Mouse (Mus musculus) adrenal gland, adult (tissue): Measurements from ENCODE around the gene Rcc2.

ENCODE experiments used
- DNase-seq, 2 experiments: peaks; one replicate each; pipeline ENCODE4 v3.0.0; 2022 to 2023; ENCODE audit warnings: low spot score in 1 of 2; ENCODE audit not compliant: inconsistent age in 2 of 2

Gene Rcc2

DNA sequence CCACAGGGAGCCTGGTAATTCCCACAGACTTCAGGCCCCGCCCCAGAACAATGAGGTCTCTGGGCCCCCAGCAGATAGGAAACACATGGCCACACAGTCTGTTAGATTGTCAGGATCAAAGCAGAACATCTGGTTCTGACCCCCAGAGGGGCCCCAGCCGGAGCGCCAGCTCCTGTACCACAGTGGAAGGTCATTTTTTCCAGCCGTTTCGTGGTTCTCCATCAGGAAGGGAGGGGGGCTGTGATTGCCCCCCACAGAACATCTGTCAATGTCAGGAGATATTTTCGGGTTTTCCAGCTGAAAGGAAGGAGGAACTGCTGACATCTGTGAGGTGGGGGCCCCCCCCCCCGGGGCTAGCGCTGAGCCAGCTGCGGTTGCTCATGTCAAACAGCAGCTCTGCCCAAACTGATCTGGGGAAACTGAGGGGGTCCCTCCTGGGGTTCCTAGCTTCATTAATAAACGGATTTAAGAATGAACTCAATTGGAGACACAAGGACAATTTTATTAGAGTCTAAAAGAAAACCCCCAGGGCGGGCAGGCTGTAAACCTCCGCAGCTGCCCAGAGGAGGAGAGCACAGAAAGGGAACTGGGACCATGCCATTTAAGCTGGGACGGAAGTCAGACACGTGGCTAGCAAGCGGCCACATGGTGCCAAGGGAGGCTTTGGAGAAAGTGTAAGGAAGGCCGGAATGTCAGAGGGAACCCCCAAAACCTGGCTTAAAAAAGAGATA is 16.0 kb upstream of the Rcc2 start:
- DNase-seq: peak; percentile 50 to 70

DNA sequence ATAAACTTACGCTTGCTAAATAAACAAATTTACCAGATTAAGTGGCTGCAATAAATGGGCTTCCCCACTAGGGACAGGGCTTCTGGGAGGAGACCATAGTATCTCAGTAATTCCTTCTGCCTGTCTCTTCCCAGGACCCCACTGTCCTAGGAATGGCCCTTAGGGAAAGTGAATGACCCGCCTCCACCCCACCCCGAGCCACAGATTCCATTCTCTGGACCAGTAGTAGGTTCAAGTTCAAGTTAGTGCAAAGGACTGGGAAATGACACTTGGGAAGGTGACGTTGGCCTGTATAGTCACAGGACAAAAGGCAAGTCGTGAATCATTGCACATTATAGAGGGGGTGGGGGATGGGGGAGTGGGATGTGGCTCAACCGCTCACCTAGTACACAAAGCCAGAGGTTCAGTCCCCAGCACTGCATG is 15.4 kb upstream of the Rcc2 start:
- no peak for DNase-seq

DNA sequence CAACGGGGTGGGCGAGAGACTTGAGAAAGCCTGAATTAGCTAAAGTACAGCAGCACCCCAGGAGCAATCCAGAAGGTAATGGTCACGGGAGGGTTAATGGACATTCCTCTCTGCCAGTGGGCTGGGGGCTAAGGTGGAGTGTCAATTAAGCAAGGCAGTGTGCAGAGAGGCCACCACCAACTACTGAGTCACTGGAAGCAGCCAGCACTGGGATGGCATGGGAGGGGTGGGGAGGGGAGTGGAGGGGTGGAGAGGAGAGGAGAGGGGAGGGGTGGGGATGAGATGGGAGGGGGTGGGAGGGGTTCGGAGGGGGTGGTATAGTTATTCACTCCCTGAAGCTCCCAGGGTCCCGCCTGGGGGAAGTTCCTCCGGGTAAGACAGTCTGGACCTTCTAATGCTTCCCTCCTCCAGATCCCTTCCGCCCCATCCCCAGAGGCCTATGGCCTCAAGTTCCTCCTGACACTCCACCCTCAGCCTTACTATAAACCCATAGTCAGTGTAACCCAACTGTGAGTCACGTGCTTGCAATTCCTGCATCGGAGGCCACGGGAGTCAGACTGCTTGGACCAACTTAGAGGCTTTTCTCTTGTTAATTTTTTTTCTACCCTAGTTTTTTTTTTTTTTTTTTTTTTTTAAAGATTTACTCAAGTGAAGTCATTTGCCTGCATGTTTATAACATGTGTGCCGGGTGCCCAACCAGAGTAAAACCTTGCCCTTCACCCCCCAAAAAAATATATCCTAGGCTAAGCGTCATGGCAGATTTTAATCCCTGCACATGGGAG is 12.1 kb upstream of the Rcc2 start:
- no peak for DNase-seq

DNA sequence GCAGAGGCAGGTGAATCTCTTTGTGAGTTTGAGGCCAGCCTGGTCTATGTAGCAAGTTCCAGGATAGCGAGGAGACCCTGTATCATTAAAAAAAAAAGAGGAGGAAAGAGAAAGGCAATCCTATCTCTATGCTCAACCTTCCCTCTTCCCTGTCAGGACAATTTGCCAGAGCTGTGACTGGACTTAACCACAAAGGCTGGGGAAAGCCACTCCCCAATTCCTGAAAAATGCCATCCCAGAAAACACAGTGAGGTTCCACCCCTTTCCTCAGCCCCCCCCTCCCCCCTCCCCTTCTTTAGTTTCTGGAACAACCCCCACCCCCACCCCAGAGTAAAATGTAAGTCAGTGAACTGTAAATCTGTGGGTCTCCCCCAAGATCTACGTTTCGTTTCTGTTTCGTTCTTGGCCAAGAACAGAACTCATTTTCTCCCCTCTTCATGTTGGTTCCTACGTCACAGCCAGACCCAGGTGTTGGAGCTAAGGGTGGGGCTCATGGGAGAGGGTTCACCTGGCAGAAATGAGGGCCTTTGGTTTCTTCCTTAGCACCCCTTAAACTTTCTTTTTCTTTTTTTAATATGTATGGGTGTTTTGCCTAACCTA is 11.4 kb upstream of the Rcc2 start:
- DNase-seq: no peak

DNA sequence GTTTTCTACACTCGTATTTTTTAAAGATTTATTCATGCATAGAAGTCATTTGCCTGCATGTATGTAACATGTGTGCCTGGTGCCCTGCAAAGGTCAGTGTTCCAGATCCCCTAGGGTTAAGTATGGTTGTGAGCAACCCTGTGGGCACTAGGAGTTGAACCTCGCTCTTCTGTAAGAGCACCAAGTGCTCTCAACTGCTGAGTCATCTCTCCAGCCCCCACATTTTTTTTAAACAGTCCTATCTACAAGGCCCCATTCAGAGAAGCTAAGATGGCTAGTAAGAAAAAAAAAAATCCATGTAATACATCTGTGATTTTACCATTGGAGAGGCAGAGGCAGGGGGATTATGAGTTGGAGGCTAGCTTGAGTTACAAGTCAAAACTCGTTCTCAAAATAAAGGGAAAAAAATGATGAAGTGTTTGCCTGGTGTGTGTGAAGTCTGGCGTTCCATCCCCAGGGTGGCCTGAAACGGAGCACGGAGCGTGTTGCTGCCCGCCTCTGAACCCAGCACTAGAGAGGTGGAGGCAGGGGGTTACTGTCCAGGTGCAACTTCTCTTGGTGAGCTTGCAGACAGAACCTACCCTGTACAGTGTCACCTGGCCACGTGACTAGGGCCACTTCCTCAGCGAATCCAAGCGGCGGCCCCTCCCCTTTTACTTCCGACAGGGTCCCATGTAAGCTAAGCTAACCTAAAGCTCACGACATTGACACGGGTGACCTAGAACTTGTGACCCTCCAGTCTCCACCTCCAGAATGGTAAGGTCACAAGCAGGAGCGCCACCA is 10.3 kb upstream of the Rcc2 start:
- DNase-seq: no peak

DNA sequence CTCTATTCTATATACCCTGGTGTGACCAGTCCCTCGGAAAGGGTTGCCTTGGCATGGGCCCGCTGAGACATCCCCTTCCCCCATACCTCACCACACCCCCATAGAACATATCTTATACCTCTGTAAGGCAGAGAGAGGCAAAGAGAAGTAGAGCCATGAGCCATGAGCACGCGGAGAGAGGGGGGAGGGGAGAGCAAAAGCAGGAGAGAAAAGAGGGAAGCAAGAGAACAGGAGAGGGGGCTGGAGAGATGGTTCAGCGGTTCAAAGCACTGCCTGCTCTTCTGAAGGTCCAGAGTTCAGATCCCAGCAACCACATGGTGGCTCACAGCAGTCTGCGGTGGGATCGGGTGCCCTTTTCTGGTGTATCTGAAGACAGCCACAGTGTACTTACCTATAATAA is 8.9 kb upstream of the Rcc2 start:
- no peak for DNase-seq

DNA sequence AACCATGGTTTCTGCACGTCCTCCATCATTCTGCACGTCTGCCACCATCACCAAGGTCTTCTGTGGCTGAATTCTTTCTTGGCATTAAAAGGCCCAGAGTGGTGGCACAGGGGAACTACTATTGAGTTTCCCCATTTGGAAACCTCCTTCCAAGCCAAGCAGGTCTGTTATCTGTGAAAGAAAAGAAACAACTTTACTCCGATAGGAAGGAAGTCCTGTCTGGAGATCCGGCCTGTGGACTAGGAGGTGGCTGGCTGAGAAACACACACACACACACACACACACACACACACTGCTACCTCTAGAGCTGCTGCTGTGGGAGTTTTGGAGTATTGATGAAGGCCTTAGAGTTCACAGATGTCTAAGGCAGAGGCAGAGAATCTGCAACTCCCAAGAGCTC is 6.8 kb upstream of the Rcc2 start:
- no peak for DNase-seq

DNA sequence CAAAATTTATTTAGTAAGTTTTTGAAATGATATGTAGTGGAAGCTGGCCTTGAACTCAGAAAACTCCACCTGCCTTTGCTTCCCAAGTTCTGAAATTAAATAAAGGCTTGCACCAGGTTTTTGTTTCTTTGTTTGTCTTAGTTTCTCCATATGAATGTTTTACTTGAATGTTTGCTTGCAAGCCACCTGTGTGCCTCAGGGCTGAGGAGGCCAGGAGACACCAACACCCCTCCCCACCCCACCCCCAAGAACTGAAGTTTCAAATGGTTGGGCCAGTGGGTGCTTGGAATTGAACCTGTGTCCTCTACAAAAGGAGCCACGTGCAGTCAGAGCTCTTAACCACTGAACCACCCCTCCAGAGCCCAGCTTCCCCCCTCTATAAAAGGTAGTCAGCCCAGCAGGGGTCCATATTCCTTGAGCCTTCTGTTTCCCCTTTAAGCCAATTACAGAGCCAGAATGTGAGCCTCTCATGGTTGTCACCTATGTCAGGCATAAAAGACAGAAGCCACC is 5.7 kb upstream of the Rcc2 start:
- no peak for DNase-seq

DNA sequence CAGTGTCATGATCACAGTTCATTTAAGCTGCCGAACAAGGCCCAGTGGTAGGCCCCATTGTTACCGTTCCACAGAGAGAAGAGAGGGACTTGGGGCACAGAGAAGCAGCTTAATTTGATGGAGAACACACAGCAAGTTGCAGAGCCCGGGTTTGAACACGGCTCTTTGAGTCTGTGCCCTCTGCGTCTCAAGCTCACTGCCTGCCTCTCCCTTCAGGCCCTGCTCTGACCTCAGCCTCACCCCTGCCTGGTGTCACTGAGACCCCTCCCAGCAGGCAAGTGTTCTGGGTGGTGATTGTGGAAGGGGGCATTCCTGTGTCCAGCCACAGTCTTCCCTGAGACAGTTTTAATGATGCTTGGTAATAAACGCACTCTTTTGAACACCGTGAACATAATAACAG is 5.2 kb upstream of the Rcc2 start:
- DNase-seq: no peak

DNA sequence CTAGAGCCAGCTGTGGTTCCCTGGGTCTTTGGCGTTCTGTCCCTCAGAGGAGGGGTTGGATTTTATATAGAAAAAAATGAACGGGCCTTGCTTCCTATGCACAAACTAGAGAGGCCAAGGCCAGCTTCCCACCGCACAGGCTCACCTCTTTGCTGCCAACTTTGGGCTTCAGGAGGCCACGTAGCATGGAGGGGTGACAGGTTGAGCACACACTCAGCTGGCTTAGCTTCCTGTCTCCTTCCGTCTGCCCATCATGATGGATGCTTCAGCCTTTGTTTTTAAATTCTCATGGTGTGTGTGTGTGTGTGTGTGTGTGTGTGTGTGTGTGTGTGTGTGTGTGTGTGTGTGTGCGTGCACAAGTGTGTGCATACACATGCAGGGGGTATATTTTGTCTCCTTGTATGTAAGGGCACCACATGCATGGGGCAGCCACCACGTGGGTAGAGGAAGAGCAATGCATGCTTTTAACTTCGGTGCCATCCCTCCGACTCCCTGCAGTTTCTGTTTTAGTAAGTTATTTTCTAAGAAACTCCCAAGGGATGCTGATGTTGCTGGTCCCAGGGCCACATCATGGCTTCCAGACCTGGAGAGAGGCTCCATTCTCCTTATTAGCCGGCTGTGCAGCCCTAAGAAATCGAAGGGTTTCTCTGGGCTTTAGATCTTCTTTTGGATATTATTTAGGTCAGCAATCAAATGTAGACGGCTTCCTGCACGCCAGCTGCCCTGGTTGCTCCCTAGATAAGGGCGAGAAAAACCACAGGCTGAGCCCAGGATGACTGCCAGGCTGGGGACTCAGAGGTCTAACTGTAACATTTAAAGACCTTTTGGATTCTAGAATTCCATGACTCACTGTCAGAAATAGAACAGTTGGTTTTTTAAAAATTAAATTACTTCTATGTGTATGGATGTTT is 4.4 kb upstream of the Rcc2 start:
- peak in 1 of 2 experiments; percentile 55 for DNase-seq

DNA sequence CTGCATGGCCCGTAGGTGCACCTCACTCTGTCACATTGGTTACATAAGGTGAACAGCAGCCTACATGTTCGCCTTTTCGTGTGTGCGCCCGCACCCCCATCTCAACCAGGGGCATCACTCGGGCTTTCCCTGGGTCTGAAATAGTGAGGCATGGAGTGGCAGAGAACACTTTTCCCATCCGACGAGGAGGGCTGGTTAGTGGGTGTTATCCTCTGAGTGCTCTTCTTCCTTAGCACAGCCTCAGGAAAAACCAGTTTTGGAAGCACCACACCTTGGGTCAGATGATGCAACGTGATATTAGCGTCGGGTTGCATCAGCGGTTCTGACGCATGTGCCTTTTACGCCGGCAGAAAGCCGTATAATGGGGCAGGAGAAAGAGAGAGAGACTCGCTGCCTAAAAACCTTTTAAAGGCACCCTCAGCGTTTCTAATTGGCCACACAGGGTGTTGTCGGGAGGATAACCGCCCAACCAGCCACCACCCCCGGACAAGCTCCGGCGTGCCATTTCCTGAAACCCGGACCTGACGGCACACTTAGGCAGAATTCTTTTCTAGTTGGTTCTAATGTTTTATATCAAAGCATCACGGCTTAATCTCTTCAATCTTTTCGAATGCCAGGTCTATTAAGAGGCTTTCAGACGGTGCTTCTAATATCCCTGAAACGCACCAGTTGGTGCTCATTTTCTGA is 757 bp upstream of the Rcc2 start:
- peak; percentile 81 to 92 for DNase-seq

DNA sequence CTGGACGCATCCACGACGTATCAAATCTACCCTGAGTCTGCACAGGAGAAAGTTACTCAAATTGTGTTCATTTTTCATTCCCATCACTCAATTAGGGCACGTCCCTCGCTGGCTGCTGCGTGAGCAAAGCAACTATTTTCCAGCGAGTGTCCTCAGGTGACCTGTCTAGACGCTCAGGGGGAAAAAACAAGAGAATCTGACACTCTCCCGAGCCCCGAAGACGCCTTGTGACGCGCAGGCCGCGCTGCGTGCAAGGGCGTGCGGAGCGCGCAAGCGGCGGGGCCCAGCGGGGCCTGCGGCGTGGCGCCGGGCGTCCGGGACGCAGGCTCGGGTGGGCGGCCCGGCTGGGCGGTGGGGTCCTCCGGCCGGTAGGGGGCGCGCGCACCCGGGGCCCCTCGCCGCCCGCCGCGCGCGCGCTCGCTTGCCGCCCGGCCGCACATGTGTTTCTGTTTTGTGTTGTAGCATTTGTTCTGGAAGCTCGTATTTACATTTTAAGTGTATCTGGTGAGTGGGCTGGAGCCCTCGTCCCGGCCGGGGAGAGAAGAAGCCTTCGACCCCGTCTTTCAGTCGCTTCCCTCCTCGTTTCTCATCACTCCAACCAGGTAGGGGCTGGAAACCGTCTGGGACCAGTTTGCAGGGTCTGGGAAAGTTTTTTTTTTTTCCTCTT is 841 bp downstream of the Rcc2 start:
- peak; percentile 88 to 95 for DNase-seq

DNA sequence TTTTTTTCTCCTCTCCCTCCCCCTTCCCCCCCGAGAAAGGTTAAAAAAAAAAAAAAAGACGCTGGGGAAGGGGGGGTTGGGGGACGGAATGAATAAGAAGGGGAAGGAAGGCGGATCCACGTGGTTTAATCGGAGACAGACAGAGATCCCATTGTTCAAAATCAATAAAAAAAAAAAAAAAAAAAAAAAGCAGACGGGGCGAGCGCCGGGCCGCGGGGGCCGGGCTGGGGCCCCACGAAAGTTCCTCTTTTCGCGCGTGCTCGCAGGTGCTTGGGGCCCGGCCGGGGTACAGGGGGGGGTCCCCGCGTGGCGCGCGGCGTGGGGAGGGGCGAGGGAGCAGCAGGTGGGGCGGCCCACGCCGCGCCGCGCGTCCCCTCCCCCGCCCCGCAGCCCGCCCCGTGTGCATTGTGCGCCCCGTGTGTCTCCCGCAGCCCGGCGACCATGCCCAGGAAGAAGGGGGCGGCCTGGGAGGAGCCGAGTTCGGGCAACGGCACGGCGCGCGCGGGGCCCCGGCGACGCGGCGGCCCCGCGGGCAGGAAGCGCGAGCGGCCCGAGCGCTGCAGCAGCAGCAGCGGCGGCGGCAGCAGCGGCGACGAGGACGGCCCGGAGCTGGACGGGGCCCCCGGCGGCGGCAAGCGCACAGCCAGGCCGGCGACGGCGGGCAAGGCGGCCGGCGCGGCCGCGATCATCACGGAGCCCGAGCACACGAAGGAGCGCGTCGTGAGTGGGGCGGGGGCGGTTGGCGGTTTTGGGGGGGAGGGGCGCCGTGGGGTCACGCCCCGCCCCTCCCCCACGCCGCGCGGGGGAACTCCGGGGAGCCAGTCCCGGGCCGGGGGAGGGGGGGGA is 1.6 kb downstream of the Rcc2 start:
- peak; percentile 57 to 75 for DNase-seq

DNA sequence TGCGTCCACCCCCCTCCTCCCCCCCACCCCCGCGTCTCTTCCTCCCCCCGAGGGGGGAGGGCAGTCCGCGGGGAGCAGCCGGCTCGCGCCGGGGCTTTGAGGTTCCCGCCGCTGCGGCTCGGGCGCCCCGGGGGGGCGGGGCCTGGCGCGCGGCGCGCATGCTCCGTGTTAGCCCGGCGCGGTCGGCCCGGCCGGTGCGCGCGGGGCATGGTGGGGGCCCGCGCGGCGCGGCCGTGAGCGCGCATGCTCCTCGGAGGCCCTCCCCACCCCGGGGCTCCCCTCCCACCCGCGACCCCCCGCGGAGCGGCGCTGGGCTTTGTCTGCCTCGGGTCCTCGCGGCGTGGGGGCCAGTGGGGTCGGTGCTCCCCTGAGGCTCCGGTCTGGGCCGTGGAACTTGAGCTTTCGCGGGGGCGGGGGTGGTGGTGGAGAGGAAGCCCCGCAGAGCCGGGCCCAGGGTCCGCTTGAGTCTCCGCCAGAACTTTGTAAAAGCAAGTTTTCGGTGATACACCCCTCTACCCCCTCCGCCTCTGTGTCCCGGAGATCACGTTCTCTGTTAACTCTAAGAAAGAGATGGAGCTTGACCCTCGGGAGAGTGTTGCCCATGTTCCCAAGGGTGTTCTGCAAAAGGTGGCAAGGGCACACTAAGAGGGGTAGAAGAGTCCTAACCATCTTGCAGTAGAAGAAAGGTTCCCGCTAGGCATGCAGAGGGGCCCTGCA is 2.4 kb downstream of the Rcc2 start:
- DNase-seq: peak; percentile 92 to 95

DNA sequence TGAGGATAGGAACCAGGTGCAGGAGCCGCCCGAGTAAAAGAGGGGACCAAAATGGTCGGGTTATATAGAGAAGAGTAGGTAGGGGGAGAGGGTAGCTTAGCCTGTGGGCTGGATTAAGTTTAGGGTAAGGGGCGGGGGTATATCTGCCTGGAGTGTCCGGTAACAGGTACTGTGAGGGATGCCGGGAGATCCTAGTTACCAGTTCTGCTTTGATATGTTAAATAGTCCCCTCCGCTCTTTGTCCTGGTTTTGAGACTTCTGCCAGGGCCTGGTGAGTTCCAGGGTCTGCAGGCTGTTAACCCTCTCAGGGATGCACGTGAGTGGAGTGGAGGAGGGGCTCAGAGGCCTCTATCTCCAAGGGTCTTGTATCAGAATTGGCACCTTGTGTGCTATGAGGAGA is 3.3 kb downstream of the Rcc2 start:
- DNase-seq: no peak

DNA sequence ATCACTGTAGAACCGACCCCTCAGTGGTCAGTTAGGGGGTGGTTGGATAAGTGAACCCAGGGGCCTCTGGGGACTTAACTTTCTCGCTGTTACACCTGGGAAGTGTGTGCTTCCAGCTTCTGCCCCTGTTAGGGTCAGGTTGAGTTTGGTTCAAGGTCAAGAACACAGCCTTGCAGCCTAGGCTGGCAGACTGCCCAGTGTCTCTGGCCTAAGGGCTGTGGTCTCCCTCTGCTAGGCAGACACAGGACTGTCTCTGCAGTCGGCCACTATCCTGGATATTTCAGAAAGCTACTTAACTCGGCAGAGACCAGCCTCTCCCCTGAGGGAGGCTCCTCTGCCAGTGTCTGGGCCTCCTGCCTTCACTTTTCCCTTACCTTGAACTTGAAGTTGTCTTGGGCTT is 3.8 kb downstream of the Rcc2 start:
- DNase-seq: peak; percentile 45 to 72

DNA sequence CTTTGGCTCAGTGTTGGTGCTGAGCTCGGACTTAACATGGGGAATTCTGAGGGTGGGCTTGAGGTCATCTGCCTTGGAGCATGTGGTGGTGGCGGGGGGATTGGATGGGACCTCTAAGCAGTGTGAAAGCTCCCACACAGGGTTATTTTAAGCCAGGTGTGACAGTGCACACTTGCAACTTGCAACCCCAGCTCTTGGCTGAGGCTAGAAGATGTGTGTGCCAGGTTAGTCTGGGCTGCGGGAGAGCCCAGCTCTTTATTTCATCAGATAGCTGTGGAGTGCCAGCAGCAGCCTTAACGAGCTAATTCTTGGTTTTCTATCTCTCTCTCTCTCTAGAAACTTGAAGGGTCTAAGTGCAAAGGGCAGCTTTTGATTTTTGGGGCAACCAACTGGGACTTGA is 7.3 kb downstream of the Rcc2 start:
- no peak for DNase-seq
